Mouse (Mus musculus): ENCODE data around the gene 1810009J06Rik.
"Not testable (repeated sequence)": the region's sequence is repeated elsewhere in the genome, so short reads cannot be mapped to it uniquely, and the experiment has no call there.

1810009J06Rik gene

DNA sequence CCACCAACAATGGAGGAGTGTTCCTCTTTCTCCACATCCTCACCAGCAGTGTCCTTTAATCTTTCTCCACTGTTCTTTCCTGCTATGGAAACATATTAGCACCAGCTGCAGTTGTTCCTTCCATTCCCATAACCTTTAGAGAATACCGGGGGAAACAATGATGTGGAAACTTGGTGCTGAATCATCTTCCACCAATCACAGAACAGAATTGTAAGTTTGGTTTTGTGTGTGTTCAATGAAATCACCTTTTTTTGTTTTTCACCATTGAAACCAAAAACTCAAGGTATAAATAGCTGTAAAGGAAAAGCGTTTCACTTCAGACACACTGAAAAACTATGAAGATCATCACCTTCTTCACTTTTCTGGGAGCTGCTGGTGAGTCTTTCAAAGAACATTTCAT is at the start of gene 1810009J06Rik:
Gene 1810009J06Rik (plus strand): TSS at position 301 of the 400 bp plus-strand sequence.
- DNase-seq = not testable (repeated sequence)

DNA sequence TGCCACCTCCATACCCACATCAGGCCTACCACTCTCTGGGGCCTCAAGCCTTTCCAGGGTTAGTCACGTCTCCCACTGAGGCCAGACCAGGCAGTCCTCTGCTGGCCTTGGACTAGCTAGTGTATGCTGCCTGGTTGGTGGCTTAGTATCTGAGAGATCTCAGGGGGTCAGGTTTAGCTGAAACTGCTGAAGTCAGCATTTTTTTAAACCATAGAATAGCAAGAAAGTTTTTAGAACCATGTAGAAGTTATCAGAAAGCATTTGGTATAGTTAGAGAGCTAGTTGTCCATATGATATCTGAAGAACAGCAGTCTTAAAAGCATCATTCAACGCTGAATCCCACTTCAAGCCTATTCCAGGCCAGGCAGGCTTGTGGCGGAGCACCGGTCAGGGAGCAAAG is 44.6 kb upstream of the 1810009J06Rik start:
- DNase-seq = no peak

GRCm38 (mm10) chr6:40940457-40940856 is 24.1 kb upstream of the 1810009J06Rik start, which contains the start of gene 1700074P13Rik:
TSS of gene 1700074P13Rik (minus strand) at chr6:40940557.
- DNase-seq = no peak

DNA sequence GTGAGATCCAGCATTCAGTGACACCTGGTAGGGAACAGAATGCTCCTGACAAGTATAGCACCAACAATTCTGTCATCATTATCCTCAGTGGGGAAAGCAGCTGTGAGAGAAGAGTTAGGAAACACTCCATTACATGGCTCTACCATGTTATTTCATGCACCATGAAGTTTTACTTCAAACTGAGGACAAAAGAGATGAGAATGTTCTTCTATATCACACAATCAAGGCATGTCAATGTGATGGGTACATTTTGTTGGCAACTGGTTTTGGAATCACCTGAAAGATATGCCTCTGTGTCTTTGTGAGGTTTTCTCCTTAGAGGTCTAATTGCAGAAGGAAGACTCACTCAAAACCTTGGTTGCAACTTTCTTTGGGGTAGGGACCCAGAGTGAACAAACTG is 12.8 kb upstream of the 1810009J06Rik start, which contains the start of gene Gm4744:
Gene Gm4744 (minus strand): TSS at position 101 of the 400 bp plus-strand sequence.
- no peak for DNase-seq

DNA sequence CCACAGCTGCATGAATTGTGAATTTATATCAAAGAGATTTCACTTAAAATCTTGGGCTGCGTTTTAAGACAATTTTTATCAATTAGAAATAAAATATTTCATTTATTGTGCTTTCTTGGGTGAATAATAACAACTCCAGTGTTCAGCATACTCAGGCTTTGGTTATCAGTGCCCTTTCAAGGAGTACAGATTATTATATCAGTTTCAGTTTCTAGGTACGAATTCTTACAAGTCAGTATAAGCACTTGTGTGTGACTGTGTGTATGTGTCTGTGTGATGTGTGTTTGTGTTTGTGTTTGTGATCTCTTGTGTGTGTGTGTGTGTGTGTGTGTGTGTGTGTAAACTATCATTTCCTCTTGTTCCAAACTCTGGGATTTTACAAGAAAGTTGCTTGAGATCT is 10.8 kb upstream of the 1810009J06Rik start:
- DNase-seq = no peak

- DNase-seq = not testable (repeated sequence)
Observed at GRCm38 (mm10) chr6:40999379-40999778, 34.8 kb downstream of the 1810009J06Rik start, which contains the start of gene Gm2663. TSS of gene Gm2663 (minus strand) at chr6:40999479.

- DNase-seq = no peak
Observed at GRCm38 (mm10) chr6:41015065-41015464, 50.5 kb downstream of the 1810009J06Rik start.

Measured in lung, postnatal 14 days (tissue).